Mouse (Mus musculus): ENCODE data around the gene Atg2a.

GRCm38 (mm10) chr19:6268670-6269132, 27.2 kb downstream of the Atg2a start:
- TF ChIP-seq CTCF (IDR thresholded peaks at IDR 0.05; ENCODE audit: low read depth): no peak
- no peak for TF ChIP-seq EP300 (IDR thresholded peaks at IDR 0.05; ENCODE audit: low read depth)

Data from heart, postnatal 0 days (tissue).